Mouse (Mus musculus) cortical plate, adult 2 months (tissue): ENCODE results near the gene Susd2.

Experiments
- CTCF ChIP-seq: fragments of 200-500 bp; IDR thresholded peaks from 2 replicates; pipeline ENCODE4 v1.5.1; 2011; ENCODE audit warnings: mild to moderate bottlenecking, control low read depth, low read length; ENCODE audit not compliant: insufficient read depth; ENCODE audit errors: extremely low read depth
- POLR2A ChIP-seq: fragments of 200-500 bp; IDR thresholded peaks from 2 replicates; pipeline ENCODE4 v1.6.1; 2011; ENCODE audit warnings: mild to moderate bottlenecking, low read length, control low read depth; ENCODE audit not compliant: insufficient read depth; ENCODE audit errors: extremely low read depth

- no peak for TF ChIP-seq CTCF
- TF ChIP-seq POLR2A, result peak; percentile 42; the same call in 1 of the 2 replicates
Observed at GRCm38 (mm10) chr10:75643741-75644343, at the start of gene Susd2.
